In the genomic region with DNA sequence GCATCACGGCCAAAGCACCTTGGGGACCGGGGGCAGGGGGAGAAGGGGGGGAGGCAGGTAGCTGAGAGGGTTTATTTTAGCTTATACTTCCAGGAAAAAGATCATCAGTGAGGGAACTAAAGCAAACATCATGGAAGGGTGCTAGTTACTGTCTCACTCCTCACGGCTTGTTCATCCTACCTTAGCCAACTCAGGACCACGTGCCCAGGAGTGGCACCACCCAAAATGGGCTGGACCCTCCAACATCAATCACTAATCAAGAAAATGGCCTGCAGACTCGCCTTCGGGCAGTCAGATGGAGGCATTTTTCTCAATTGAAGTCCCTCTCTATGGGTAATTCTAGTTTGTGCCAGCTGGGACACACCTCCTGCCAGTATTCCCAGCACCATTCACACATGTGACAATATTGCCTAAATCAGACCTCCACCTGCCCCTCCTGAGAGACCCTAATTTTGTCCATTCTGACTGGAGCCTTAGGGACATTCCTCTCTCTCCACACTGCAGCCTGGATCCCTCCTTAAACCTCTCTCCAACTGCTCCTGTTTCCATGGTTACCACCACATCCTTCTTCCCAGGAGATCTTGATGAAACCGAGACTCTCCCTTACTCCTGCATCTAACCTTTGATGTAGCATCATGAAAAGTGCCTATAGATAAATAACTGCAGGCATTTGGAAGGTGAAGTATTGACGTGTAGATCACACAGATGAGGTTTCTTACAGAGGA, we compare ENCODE assay signal across 15 mouse cellular contexts.
DNase-seq lines count a peak whose midpoint lies in the region; ATAC-seq and TF ChIP-seq lines count a peak whose summit lies in the region.
"Had no signal": no experiment of that assay in that cellular context is flagged by ENCODE, and none has a peak within 500 bp of the region (broad histone marks: within the 10 kb centered on the region; RNA-seq: fewer than 3 reads in every experiment).

No protein-coding gene starts in this region.

- no peak overlapping the region for H3K9ac ChIP-seq in embryonic facial prominence, embryonic 14.5 days (ENCODE audit: low read depth, low read length)
- no peak overlapping the region for H3K9ac ChIP-seq in neural tube, embryonic 12.5 days
- no peak overlapping the region for H3K9ac ChIP-seq in hindbrain, postnatal 0 days (replicated peaks; ENCODE audit: low read length)
- H3K9ac ChIP-seq: liver, embryonic 13.5 days had no signal

- peak; percentile 16 for DNase-seq in embryonic facial prominence, embryonic 14.5 days (ENCODE audit: low spot score)
- DNase-seq in embryonic facial prominence, embryonic 10.5 days (ENCODE audit: low spot score): no peak
- no peak for DNase-seq in neural tube, embryonic 10.5 days (ENCODE audit: extremely low spot score, low spot score)
- DNase-seq in hindbrain, postnatal 0 days (ENCODE audit: low spot score): peak; percentile 61
- peak; percentile 50 for DNase-seq in telencephalon, adult 2 months (ENCODE audit: low read depth, low spot score)
- DNase-seq in adrenal gland, postnatal 36 days: no peak
- DNase-seq in adrenal gland, postnatal 14 days: no peak
- DNase-seq: cerebellum, postnatal 36 days; gastrocnemius, adult 2 months; heart, postnatal 14 days; kidney, adult 11 months; kidney, postnatal 4 days; liver, embryonic 13.5 days; lung, postnatal 14 days had no signal

- no peaks in the 10 kb centered on the region for H3K27me3 ChIP-seq in embryonic facial prominence, embryonic 14.5 days (replicated peaks; ENCODE audit: control insufficient read depth, insufficient read depth, low read length)
- no peaks in the 10 kb centered on the region for H3K27me3 ChIP-seq in embryonic facial prominence, embryonic 10.5 days (replicated peaks; ENCODE audit: low read depth, poor library complexity, severe bottlenecking)
- no peaks in the 10 kb centered on the region for H3K27me3 ChIP-seq in neural tube, embryonic 12.5 days (replicated peaks)
- no peaks in the 10 kb centered on the region for H3K27me3 ChIP-seq in hindbrain, postnatal 0 days (ENCODE audit: insufficient read depth, low read length)
- H3K27me3 ChIP-seq: liver, embryonic 13.5 days had no signal

- WGBS in embryonic facial prominence, embryonic 14.5 days: 51% methylated on average over 8 of the region's 8 CpGs
- 66% methylated on average over 8 of the region's 8 CpGs for WGBS in embryonic facial prominence, embryonic 10.5 days
- WGBS in neural tube, embryonic 12.5 days: 56% methylated on average over 8 of the region's 8 CpGs
- 41% methylated on average over 8 of the region's 8 CpGs for WGBS in hindbrain, postnatal 0 days

- no peaks in the 10 kb centered on the region for H3K9me3 ChIP-seq in embryonic facial prominence, embryonic 14.5 days (ENCODE audit: control insufficient read depth, low read length)
- H3K9me3 ChIP-seq in embryonic facial prominence, embryonic 10.5 days: no peaks in the 10 kb centered on the region
- no peaks in the 10 kb centered on the region for H3K9me3 ChIP-seq in neural tube, embryonic 12.5 days
- H3K9me3 ChIP-seq in hindbrain, postnatal 0 days (ENCODE audit: low read length): no peaks in the 10 kb centered on the region
- H3K9me3 ChIP-seq: liver, embryonic 13.5 days had no signal

- H3K4me1 ChIP-seq in embryonic facial prominence, embryonic 14.5 days (ENCODE audit: control insufficient read depth, insufficient read depth, low read length): no peaks in the 10 kb centered on the region
- peaks cover 6% of the 10 kb centered on the region for H3K4me1 ChIP-seq in embryonic facial prominence, embryonic 10.5 days
- H3K4me1 ChIP-seq in neural tube, embryonic 12.5 days: peaks cover 7% of the 10 kb centered on the region; the same call in 1 of the 2 replicates
- peaks cover 7% of the 10 kb centered on the region; the same call in 1 of the 2 replicates for H3K4me1 ChIP-seq in hindbrain, postnatal 0 days (ENCODE audit: insufficient read depth, low read length)
- H3K4me1 ChIP-seq: liver, embryonic 13.5 days had no signal

- ATAC-seq in embryonic facial prominence, embryonic 14.5 days (ENCODE audit: low read depth): no peak; the same call in 1 of the 2 replicates
- peak; percentile 63 for ATAC-seq in neural tube, embryonic 12.5 days (ENCODE audit: low FRiP score, low read depth)
- ATAC-seq in hindbrain, postnatal 0 days: peak; percentile 77

- no peak for TF ChIP-seq CTCF in hindbrain, postnatal 0 days (IDR thresholded peaks at IDR 0.05; ENCODE audit: low read depth)

- no peaks in the 10 kb centered on the region for H3K36me3 ChIP-seq in embryonic facial prominence, embryonic 14.5 days (ENCODE audit: control insufficient read depth, insufficient read depth, low read length)
- no peaks in the 10 kb centered on the region for H3K36me3 ChIP-seq in embryonic facial prominence, embryonic 10.5 days (replicated peaks)
- no peaks in the 10 kb centered on the region for H3K36me3 ChIP-seq in neural tube, embryonic 12.5 days
- H3K36me3 ChIP-seq in hindbrain, postnatal 0 days (ENCODE audit: insufficient read depth, low read length): no peaks in the 10 kb centered on the region
- H3K36me3 ChIP-seq: liver, embryonic 13.5 days had no signal

- H3K4me3 ChIP-seq in embryonic facial prominence, embryonic 14.5 days (ENCODE audit: low read depth, low read length): no peak overlapping the region
- H3K4me3 ChIP-seq in embryonic facial prominence, embryonic 10.5 days: no peak overlapping the region
- H3K4me3 ChIP-seq in neural tube, embryonic 12.5 days: no peak overlapping the region
- H3K4me3 ChIP-seq in hindbrain, postnatal 0 days (ENCODE audit: low read length): no peak overlapping the region
- H3K4me3 ChIP-seq: gastrocnemius, adult 2 months; liver, embryonic 13.5 days had no signal

- no peak overlapping the region for H3K4me2 ChIP-seq in embryonic facial prominence, embryonic 14.5 days (ENCODE audit: low read depth, low read length)
- H3K4me2 ChIP-seq in neural tube, embryonic 12.5 days (replicated peaks): no peak overlapping the region
- no peak overlapping the region for H3K4me2 ChIP-seq in hindbrain, postnatal 0 days (ENCODE audit: low read depth, low read length)
- H3K4me2 ChIP-seq: liver, embryonic 13.5 days had no signal

- H3K27ac ChIP-seq in embryonic facial prominence, embryonic 14.5 days (replicated peaks; ENCODE audit: low read depth, low read length): no peak overlapping the region
- no peak overlapping the region for H3K27ac ChIP-seq in embryonic facial prominence, embryonic 10.5 days (replicated peaks)
- H3K27ac ChIP-seq in neural tube, embryonic 12.5 days: no peak overlapping the region
- peak overlapping the region; percentile 51; the same call in 1 of the 2 replicates for H3K27ac ChIP-seq in hindbrain, postnatal 0 days
- H3K27ac ChIP-seq: gastrocnemius, adult 2 months; liver, embryonic 13.5 days had no signal

Comparison
In these comparisons a context has a peak if more than half of its experiments do, and no peak if none do; other contexts are left out.
1. DNase-seq: peak in embryonic facial prominence, embryonic 14.5 days (single experiment), hindbrain, postnatal 0 days (single experiment) and telencephalon, adult 2 months (single experiment); none in embryonic facial prominence, embryonic 10.5 days (single experiment), neural tube, embryonic 10.5 days (single experiment), adrenal gland, postnatal 36 days (0 of 2) and adrenal gland, postnatal 14 days (single experiment).